Mouse (Mus musculus) olfactory bulb, adult 2 months (tissue): ENCODE results near the gene Krtap9-3.

Source experiments
- CTCF ChIP-seq: fragments of 200-500 bp; IDR thresholded peaks from 2 replicates; pipeline ENCODE4 v1.5.1; 2012; ENCODE audit warnings: low read depth, mild to moderate bottlenecking, low read length, moderate library complexity; ENCODE audit not compliant: insufficient read depth
- POLR2A ChIP-seq: fragments of 200-500 bp; IDR thresholded peaks from 2 replicates; pipeline ENCODE4 v1.6.1; 2012; ENCODE audit warnings: mild to moderate bottlenecking, low read depth, low read length, moderate library complexity; ENCODE audit not compliant: insufficient read depth

DNA sequence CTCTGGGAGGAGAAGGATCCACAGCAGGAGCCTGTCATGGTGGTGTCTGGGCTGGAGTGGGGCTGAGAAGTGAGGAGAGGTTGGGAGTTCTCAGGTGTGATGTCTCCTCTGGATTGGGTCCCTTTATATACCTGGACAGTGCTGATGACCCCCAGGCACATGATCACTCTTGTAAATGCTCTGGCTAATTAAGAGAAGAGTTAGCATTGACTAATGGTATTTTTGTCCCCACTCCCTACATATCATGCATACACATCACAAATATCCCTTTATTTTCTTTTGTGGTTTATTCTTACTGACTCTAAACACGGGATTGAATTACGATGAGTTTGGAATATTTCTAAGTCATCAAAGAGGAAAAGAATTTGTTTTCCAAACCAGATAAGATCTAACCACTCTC lies 22.4 kb upstream of the Krtap9-3 start, which contains the start of gene Gm11562:
- no peak for TF ChIP-seq CTCF
- TF ChIP-seq POLR2A, result no peak
